Mouse (Mus musculus): ENCODE results near the gene Rnf43. TPM values are rescaled to one million over a fixed set of nuclear protein-coding genes. Genes with fewer than 3 reads are reported as not detected.

Rnf43 gene
- polyA plus RNA-seq, 1 experiment: 3.1 TPM

DNA sequence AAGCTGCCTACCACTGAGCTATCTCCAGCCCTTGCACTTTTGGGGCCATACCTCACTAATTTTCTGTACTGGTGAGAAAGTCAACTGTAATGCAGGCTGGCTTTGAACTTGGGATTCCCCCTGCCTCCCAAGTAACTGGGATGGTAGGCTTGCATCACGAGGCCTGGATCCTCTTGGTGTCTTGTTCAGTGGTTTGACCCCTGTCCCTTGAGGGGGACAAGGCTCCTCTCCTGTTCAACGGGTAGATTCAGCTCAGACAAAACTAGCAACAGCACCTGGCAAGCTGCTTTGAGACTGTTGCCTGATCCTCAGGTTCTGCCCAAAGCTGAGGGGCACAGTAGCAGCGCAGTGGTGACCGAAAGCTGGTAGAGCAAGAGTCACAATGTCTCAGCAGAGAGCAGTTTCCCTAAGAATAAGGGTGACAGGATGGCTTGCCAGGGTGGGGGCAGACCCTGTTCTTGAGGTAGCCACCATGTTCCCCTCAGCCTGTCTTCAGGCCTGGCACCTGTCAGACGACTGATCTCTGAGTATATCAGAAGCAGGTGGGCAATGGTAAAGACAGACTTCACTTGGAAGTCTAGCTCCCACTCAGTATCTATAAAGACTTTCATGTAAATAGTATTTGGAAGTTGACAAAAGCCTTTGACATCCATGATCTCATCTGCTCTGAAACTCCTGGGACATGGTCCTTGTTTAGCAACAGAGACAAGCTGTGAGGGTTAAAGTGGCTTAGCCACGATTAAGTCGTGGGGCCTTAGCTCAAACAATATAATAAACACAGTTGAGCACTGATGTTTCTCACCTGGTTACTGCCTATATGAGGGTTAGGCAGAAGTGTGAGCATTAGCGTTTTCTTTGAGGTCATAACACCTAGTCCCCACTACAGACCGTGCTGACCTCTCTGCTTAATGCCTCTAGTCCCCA, 83.4 kb downstream of the Rnf43 start:
- no peak for DNase-seq (ENCODE audit: low spot score)

- DNase-seq (ENCODE audit: low spot score): no peak
Observed at GRCm38 (mm10) chr11:87747312-87747711, 84.8 kb downstream of the Rnf43 start.

DNA sequence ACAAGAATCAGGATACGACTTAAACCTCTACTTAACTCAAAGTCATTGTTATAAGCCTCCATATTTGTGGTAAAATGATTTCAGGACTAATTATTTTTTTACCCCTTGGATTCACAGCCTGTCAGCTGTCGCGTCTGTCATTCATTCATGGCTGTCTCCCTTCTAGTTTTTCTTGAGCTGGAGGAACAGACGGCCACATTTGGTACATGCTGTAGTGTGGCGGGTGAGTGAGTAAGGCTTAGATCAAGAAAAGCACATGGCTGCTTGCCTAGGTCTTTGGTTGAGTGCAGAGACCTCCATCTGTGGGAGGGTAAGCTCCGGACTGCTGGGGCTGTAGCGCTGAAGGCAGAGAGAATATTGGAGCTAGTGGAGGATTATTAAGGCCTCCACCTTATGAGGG, 85.2 kb downstream of the Rnf43 start:
- DNase-seq (ENCODE audit: low spot score): no peak

DNA sequence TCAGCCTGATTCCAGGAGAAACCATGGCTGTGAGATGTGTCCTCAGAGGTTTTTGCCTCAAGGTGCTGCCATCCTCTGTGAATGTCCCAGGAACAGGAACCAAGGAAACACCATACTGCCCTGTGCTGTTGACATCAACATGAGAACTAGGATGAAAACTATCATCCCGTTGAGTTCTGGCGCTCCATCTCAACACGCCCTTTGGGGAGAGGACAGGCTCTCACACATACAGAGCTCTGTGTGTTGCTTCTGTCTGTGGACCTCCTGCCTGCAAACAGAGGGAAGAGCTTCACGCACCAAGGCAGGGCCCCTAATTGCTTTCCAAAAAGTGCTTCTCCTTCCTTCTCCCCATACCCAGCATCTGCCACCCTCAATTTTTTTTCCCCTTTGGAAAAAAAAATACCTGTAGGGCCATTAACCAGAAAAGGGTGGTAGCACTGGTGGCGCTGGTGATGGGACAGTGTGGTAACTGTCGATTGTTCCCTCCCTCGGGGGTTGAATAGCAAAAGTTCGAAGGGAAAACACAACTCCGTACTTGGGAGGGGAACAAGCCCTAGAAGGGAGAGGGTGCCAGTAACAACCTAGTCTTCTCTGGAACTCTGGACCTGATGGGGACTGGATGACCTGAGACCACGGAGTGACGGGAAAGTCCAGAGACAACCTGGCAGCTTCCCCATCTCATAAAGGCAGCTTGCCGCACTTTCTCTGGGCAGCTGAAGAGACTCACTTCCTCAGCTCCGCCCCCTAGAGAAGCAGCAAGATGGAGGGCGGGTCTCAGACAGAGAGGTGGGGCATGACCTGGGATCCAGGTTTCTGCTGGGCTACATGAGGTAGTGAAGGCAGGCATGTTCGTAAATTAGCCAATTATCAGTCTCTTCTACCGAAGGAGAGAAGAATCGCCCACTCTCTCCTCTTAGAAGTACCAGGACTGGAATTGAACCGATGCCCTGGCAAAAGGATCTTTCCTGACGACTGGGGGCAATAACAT, 85.9 kb downstream of the Rnf43 start:
- DNase-seq (ENCODE audit: low spot score): no peak

DNA sequence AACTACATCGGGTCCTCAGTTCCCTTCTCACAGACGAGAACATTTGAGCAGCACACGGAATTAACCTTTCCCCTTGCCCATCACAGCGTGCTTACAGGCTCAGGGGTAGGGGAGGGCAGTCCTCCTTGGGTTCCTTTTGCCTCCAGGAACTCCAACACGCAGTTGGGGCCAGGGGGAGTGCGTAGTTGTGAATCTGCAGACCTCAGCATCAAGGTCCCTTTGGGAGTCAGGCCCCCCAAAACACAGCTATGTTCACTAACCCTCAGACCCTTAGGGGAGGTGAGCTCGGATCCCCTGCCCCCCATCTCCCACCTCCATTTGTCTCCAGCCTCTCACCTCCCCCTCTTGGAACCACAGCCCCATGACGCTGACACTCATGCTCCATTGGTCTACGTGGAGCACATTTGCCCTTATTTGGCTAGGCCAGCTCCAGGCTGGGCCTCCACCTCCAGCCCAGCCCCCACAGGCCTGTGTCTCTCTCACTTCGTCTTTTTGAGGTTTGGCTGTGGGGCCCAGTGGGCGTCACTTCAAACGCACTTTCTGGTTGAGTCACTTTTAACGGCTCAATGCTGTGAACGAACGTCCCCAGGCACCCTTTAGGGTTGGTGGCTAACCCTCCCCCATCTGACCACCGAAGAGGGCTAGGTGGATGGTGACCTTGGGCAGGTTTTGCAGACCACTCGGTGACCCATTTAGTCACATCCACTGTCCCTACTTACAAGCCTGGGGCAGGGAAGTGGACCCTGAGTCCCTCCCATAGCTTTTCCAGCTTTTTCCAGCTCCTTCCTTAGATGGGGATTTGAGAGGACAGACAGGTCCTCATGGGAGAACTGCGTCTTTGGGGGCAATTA, 86.9 kb downstream of the Rnf43 start:
- no peak for DNase-seq (ENCODE audit: low spot score)

DNA sequence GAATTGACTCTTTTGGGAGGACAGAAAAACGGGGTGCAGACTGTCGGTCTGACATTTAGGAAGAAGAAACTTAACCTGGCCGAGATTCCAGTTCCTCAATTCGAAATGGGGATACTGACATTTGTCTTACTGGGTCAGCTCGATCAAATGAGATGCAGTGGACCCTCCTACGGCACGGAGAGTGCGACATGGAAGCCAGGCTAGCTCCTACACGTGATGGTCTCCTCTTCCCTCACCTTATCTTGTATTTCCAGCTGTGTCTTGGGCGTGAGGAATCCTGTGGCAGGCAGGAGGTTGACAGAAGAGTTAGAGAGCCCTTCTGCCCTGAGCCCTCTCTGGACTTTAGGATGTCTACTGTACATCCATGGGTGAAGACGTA, 87.5 kb downstream of the Rnf43 start:
- DNase-seq (ENCODE audit: low spot score): no peak

- DNase-seq (ENCODE audit: low spot score): no peak
Observed at GRCm38 (mm10) chr11:87750521-87750920, 88.0 kb downstream of the Rnf43 start.

DNA sequence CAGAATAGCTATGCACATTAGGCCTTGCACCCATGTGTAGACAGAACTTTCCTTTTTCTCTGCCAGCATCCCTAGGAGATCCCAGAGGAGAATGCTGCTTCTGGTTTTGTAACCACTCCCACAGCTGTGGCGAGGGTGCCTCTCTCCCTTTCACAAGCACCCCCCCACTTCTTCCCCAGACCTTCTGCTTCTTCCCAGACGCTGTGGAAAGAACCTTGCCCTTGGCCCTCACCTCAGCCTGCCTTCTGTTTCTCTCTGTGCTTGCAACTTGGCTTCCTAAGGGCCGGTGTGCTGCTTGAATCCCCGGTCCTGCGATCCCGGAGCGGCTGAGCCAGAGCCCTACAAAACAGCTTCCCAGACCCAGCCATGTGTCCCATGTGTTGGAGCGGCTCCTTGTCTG, 88.5 kb downstream of the Rnf43 start:
- no peak for DNase-seq (ENCODE audit: low spot score)

GRCm38 (mm10) chr11:87751491-87751966, 89.0 kb downstream of the Rnf43 start:
- no peak for DNase-seq (ENCODE audit: low spot score)

DNA sequence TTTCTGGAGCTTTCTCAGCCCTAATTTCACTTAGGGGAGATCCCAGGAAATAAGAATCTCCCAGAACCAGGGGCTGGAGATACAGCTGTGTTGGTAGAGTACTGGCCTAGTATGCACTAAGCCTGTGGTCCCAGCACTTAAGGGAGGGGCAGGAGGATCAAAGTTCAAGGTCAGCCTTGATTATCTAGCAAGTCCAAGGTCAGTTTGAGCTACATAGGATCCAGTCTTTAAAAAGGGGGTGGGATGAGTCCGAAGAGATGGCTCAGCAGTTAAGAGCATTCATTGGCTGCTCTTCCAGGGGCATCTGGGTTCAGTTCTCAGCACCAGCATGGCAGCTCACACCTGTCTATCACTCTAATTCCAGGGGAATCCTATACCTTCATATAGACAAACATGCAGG, 89.8 kb downstream of the Rnf43 start:
- no peak for DNase-seq (ENCODE audit: low spot score)

- no peak for DNase-seq (ENCODE audit: low spot score)
Observed at GRCm38 (mm10) chr11:87753255-87753654, 90.7 kb downstream of the Rnf43 start.

DNA sequence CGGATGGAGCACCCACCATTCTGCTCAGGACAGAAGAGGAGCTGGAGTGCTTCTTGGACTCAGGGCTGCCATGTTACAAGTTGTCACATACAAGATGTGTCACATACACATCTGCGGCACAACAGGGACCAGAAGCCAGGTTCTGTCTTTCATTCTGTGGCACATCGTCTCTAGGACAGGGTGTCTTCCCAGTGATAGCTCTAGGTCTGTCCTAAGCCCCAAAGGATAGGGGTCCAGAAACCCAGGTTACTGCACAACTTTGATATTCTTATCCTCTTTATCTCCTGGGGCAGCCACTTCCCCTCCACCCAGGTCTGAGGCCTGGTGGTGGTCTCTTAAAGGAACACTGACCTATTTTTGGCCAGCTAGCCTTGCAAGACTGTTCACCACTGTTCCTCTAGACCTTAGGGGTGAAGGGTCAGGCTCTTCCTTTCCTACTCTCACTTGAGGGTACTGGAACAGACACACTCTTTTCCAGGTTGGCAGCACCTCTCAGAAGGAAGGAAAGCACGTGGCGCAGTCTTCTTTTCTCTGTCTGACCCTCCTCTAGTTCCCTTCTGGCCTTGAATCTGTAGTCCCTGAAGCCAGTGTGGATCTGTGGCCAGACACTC, 91.5 kb downstream of the Rnf43 start:
- no peak for DNase-seq (ENCODE audit: low spot score)

DNA sequence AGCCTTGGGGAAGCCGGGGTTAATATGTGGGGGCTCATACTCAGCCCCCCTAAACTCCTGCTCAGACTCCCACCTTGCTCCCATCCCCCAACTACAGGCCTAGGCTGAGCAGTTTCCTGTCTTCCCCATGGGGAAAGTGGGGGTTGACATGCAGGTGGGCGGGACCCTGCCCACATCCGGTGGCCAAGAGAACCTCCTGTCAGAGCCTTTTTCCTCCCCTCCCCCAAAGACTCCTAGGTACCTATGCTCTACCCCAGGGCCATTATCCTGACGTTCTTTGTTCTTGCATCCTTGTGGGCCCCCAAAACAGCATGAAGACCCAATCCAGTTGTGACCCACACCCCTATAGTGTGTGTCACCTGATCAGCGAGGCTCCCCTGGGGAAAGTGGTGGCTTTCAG, 92.1 kb downstream of the Rnf43 start:
- no peak for DNase-seq (ENCODE audit: low spot score)

- no peak for DNase-seq (ENCODE audit: low spot score)
Observed at GRCm38 (mm10) chr11:87755360-87756017, 93.0 kb downstream of the Rnf43 start.

- DNase-seq (ENCODE audit: low spot score): no peak
Observed at GRCm38 (mm10) chr11:87756251-87756820, 93.8 kb downstream of the Rnf43 start.

GRCm38 (mm10) chr11:87757001-87757954, 94.8 kb downstream of the Rnf43 start:
- DNase-seq (ENCODE audit: low spot score): no peak

- no peak for DNase-seq (ENCODE audit: low spot score)
Observed at GRCm38 (mm10) chr11:87758161-87758911, 95.8 kb downstream of the Rnf43 start.

GRCm38 (mm10) chr11:87758957-87759608, 96.6 kb downstream of the Rnf43 start:
- no peak for DNase-seq (ENCODE audit: low spot score)

Data from urinary bladder, adult 2 months (tissue).